Mouse (Mus musculus) macrophage (primary cell): ENCODE measurements around the gene Mroh7. TPM values are rescaled to one million over a fixed set of nuclear protein-coding genes. Genes with fewer than 3 reads are reported as not detected.

Experiments used
- H3K27ac ChIP-seq: fragments of 350-480 bp; formaldehyde crosslinking; 2 replicates; pipeline ENCODE4 v1.9.0; 2021
- H3K36me3 ChIP-seq: fragments of 350-480 bp; formaldehyde crosslinking; 2 replicates; pipeline ENCODE4 v1.9.0; 2021; ENCODE audit errors: inconsistent target
- H3K4me3 ChIP-seq: fragments of 350-480 bp; formaldehyde crosslinking; 2 replicates; pipeline ENCODE4 v1.9.0; 2021; ENCODE audit errors: inconsistent target
- H3K79me2 ChIP-seq: fragments of 350-480 bp; formaldehyde crosslinking; 2 replicates; pipeline ENCODE4 v1.9.0; 2021; ENCODE audit errors: inconsistent target
- WGBS: methylation state at CpG from one replicate; pipeline ENCODE4 v1.1.7; 2026; ENCODE audit warnings: inconsistent platforms; ENCODE audit not compliant: missing documents; 5-methylcytosine and 5-hydroxymethylcytosine counted together
- polyA plus RNA-seq: library from polyadenylated mRNA; stranded (reverse); fragments of 250-400 nt; gene quantifications from 3 replicates; pipeline ENCODE4 v1.2.4, GENCODE M21; 2018; ENCODE audit warnings: inconsistent platforms

Gene Mroh7
- polyA plus RNA-seq, 1 experiment from 2014 or later = not detected

DNA sequence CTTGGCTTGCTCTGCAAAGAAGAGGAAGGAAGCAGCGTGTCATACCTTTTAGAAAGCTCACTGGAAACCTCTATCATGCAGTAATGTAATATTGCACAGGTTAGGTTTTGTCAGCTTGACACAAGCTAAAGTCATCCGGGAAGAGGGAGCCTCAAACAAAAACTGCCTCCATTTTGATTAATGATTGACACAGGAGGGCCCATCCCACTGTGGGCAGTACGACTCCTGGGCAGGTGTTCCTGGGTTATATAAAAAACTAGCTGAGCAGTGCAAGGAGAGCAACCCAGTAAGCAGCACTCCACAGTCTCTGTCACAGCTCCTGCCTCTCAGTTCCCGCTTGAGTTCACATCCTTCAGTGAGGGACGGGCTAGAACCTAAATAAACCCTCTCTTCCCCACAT lies 54.0 kb downstream of the Mroh7 start:
- no peak overlapping the region for H3K27ac ChIP-seq
- H3K36me3 ChIP-seq = peaks cover 44% of the 10 kb centered on the region
- H3K4me3 ChIP-seq = no peak overlapping the region
- H3K79me2 ChIP-seq = no peaks in the 10 kb centered on the region; the same call in 1 of the 2 replicates
- 92% methylated on average over 5 of the region's 5 CpGs for WGBS

DNA sequence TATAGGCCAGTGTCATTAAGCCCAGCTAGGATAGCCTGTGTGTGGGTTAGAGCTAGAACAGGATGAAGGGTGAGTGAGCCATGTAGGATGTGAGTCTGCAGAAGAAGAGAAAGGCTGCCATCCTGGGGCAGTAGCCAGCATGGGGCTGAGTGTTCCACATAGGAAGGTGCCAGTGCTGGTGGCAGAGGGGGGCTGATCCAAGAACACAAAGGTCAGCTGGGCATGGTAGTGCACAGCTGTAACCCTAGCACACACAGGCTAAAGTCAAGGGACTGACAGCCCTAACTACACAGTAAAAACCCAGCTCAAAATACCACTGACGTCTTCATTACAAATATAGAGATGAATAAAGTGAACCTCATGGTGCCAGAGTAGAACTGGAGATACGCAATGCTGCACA lies 64.2 kb downstream of the Mroh7 start:
- peaks cover 98% of the 10 kb centered on the region for H3K36me3 ChIP-seq
- no peaks in the 10 kb centered on the region for H3K79me2 ChIP-seq
- no peak overlapping the region for H3K27ac ChIP-seq
- H3K4me3 ChIP-seq = no peak overlapping the region
- WGBS = 93% methylated on average over 2 of the region's 2 CpGs

DNA sequence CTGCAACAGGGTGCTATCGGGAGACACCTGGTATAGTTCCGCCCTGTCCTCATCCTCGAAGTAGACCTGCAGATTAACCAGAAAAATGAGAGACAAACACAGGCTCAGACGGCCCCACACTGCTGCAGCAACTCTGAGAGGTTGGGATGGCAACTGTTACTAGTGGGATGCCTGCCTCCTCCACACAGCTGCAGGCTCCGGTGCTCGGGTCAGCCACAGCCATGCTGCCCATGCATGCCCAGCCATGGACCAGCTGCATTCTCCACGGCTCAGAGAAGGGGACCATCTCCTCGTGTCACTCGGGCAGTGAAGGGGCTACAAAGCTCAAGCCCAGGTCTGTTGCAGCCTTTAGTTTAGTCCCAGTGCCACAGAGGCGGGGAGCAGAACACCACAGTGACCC lies 65.1 kb downstream of the Mroh7 start:
- WGBS = 98% methylated on average over 10 of the region's 10 CpGs
- Histone ChIP-seq H3K4me3 (no peak overlapping the region), H3K36me3 (peaks cover 96% of the 10 kb centered on the region), H3K27ac (no peak overlapping the region), H3K79me2 (no peaks in the 10 kb centered on the region)

DNA sequence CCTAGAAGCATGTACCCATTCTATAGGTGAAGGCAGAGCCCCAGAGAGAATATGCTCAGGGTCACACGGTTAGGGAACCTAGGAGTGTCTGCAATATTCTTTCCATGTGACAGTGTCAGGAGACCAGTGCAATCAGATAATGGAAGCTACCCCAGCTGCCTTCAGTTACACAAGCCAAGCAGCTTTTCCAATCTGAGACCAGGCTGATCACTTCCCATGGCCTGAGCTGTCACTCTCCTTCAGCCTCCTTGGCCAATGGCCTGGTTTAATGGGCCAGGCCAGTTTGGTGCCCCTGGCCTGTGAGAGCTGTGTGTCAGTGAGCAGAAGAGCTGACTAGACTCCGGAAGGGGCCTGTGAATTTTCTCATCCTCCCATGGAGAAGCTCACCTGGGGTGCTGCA lies 65.5 kb downstream of the Mroh7 start:
- peaks cover 96% of the 10 kb centered on the region for H3K36me3 ChIP-seq
- H3K4me3 ChIP-seq = no peak overlapping the region
- 83% methylated on average over 2 of the region's 2 CpGs for WGBS
- H3K79me2 ChIP-seq = no peaks in the 10 kb centered on the region
- no peak overlapping the region for H3K27ac ChIP-seq

DNA sequence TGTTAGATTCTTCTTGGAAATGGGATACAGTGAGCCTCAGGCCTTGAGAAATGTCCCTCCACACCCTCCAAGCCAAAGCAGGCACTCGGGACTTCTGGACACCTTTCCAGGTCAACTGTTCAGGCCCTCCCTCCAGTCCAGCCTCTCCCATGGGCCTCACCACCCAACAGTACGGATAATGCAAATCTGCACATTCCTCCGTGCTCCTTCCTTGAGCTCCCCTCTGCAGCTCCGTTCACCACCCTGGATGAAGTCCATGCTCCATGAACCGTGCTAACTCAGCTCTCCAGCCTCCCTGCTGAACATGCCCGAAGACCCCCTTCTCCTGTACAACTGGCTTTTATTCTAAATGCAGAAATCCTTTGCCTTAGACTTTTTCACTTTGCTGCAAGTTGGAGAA lies 66.0 kb downstream of the Mroh7 start:
- WGBS = 89% methylated on average over 6 of the region's 6 CpGs
- no peak overlapping the region for H3K4me3 ChIP-seq
- peaks cover 96% of the 10 kb centered on the region for H3K36me3 ChIP-seq
- no peak overlapping the region for H3K27ac ChIP-seq
- no peaks in the 10 kb centered on the region for H3K79me2 ChIP-seq

DNA sequence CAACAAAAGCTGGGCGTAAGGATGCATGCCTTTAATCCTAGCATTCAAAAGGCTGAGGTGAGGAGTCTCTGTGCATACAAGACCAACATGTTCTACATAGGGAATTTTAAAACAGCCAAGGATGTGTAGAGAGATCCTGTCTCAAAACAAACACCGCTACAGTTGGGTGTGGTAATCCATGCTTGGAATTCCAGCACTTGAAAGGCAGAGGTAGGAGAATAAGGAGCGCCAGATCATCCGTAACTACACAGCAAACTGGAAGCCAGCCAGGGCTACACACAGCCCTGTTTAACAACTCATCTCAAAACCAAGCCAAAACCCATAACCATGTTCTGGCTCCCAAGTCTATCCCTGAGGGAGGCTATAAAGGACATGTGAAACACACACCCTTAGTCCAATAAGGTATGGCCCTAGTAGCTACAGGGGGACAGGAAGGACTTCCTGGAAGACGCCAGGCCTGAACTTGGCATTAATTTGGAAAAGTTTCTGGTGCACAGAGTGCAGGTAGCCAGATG lies 66.7 kb downstream of the Mroh7 start:
- Histone ChIP-seq H3K79me2 (no peaks in the 10 kb centered on the region), H3K36me3 (peaks cover 96% of the 10 kb centered on the region), H3K4me3 (no peak overlapping the region), H3K27ac (no peak overlapping the region)
- WGBS = 93% methylated on average over 5 of the region's 5 CpGs

DNA sequence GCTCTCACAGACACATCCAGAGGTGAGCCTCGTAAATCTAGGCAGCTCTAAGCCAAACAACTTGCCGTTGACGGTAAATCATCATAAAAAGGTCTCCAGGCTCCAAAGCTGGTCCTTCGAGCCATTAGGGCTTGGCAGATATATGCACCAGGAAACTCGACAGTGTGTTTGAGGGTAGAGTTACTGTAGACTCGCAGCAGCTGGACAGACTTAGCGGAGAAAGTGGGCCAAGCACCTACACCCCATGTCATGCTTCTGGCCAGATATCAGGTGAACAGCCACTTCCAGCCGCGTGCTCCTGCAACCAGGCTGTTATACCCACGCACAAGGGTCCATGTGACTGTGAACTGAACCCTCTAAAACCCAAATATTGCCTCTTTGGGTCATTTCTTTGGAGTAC lies 75.0 kb downstream of the Mroh7 start:
- Histone ChIP-seq H3K36me3 (peaks cover 26% of the 10 kb centered on the region; the same call in 1 of the 2 replicates), H3K4me3 (no peak overlapping the region), H3K27ac (no peak overlapping the region), H3K79me2 (peaks cover 7% of the 10 kb centered on the region; the same call in 1 of the 2 replicates)
- 94% methylated on average over 10 of the region's 10 CpGs for WGBS

DNA sequence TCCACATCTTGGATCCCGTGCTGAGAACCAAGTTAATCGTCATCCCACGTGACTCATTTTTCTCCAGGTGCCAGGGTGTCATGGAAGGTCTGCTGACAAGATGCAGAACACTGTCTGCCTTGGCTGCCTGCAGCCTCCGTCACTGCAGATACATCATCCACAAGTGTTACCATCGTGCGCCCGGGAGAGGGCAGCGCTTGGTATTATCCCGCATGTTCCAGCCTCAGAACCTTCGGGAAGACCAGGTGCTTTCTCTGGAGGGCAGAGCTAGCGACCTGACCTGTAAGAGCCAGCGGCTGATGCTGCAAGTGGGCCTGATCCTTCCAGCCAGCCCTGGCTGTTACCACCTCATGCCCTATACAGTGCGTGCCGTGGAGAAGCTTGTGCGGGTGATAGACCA lies 77.7 kb downstream of the Mroh7 start:
- Histone ChIP-seq H3K79me2 (peaks cover 7% of the 10 kb centered on the region; the same call in 1 of the 2 replicates), H3K4me3 (no peak overlapping the region), H3K27ac (no peak overlapping the region), H3K36me3 (peaks cover 9% of the 10 kb centered on the region; the same call in 1 of the 2 replicates)
- 98% methylated on average over 15 of the region's 15 CpGs for WGBS

DNA sequence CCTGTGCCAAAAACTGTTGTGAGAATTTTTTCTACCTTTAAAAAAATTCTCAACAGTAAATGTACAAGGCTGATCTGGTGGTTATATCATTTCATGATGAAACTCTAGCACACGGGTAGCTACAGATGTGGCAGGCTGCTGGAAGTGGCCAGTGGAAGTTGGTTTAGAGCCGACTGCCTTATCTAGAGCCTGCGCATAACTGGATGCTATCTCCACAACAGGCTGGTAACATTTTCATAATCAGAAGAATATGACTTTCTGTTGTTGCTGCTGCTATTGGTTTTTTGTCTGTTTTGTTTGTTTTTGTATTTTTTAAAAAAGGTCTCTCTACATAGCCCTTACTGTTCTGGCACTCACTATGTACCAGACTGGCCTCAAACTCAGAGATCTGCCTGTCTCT lies 78.2 kb downstream of the Mroh7 start:
- peaks cover 9% of the 10 kb centered on the region; the same call in 1 of the 2 replicates for H3K36me3 ChIP-seq
- 80% methylated on average over 3 of the region's 3 CpGs for WGBS

DNA sequence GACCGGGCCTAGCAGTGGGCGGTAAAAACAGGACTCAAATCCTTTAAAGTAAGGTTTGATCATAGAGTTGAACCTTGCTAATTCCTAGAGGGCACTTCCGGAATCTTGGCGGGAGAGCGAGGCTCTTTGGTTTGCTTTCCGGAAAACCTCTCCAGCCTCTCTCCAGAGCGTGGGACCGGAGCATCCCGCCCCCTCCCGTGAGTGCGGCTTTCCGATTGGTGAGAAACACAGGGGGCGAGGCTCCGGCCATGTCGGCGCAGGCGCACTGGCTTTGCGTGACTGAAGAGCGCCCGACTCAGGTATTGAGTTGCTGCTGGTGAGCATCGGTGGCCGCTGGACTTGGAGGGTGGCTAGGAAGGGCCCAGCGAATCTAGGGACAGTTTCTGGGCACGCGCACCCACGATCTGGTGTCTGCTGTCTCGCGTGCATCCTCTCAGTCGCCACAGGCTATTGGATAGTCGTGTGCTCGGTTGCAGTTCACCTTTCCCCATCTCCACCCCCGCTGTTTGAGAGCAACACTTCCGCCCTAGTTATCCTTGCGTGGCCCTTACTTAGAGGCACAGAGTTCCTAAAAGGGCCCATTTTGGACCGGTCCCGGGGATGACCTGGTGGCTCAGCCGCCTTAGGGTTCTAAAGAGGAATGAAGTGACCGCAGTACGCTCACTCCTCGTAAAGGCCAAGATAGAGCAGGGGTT lies 79.7 kb downstream of the Mroh7 start, which contains the start of gene Pars2:
Pars2 (plus strand) TSS at position 237 of the 695 bp plus-strand sequence.
- Histone ChIP-seq H3K4me3 (peak within 1 kb of the TSS; percentile 87), H3K27ac (no peak within 1 kb of the TSS), H3K79me2 (peaks cover 7% of the 10 kb centered on the region; the same call in 1 of the 2 replicates), H3K36me3 (peaks cover 9% of the 10 kb centered on the region; the same call in 1 of the 2 replicates)
- WGBS = 3% methylated on average over 40 of the region's 40 CpGs

More for the DNA sequence above, 78.2 kb downstream of the Mroh7 start:
- H3K4me3 ChIP-seq = no peak overlapping the region
- no peak overlapping the region for H3K27ac ChIP-seq
- H3K79me2 ChIP-seq = peaks cover 7% of the 10 kb centered on the region; the same call in 1 of the 2 replicates

DNA sequence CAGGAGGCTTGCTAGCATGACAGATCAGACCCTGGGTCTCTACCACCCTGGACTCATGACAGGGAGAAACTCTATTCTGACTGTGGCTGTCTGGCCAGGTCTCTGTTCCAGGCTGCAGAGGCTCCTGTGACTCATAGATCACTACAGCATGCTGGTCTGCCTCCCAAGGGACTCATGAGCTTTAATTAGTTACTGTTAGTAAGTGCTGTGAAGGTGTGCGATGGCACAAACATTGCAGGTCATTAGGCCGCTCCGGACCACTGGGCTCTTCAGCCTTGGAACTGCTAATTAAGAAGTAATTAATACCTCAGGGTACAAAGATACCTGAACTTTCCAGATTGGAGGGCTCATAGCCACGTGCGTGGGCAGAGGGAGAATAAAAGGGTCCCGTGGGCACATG lies 83.6 kb downstream of the Mroh7 start:
- Histone ChIP-seq H3K36me3 (no peaks in the 10 kb centered on the region), H3K79me2 (peaks cover 7% of the 10 kb centered on the region; the same call in 1 of the 2 replicates), H3K27ac (no peak overlapping the region), H3K4me3 (no peak overlapping the region)
- WGBS = 96% methylated on average over 6 of the region's 6 CpGs

DNA sequence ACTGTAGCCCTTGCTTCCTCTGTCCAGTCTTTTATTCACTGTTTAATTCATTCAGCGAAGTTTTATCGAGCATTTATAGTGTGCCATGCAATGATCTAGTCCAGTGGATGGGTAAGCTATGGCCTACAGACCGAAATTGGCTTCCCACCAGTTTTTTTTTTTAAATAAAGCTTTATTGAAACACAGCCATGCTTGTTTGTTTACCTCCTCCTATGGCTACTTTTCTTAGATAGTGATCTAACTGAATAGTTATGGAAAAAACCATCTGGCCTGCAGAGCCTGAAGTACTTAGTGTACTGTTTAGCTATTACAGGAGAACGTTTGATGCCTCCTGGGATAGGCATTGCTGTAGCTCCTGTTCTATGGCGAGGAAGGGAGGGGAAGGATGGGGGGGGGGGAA lies 84.9 kb downstream of the Mroh7 start:
- H3K4me3 ChIP-seq = no peak overlapping the region
- no peaks in the 10 kb centered on the region for H3K36me3 ChIP-seq
- no peak overlapping the region for H3K27ac ChIP-seq
- 90% methylated on average over 5 of the region's 5 CpGs for WGBS
- H3K79me2 ChIP-seq = no peaks in the 10 kb centered on the region

DNA sequence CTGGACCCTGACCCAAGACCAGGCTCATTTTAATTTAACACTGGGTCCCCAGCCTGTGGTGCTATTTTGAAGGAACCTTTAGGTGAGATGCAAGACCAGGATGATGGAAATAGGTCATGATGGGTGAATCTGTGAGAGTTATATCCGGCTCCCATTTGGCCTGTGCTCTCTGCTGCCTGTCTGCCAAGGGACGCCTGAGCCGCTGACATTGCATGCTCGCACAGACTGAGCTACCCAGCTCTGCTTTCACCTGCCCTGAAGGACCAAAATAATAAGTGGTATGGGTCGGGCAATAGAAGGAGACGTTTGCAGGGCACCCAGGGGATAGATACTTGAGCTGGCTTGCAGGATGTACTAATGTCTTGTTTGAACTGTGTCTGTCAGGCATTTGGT lies 86.5 kb downstream of the Mroh7 start:
- Histone ChIP-seq H3K79me2 (no peaks in the 10 kb centered on the region), H3K36me3 (no peaks in the 10 kb centered on the region), H3K4me3 (no peak overlapping the region), H3K27ac (no peak overlapping the region)
- 92% methylated on average over 6 of the region's 6 CpGs for WGBS

DNA sequence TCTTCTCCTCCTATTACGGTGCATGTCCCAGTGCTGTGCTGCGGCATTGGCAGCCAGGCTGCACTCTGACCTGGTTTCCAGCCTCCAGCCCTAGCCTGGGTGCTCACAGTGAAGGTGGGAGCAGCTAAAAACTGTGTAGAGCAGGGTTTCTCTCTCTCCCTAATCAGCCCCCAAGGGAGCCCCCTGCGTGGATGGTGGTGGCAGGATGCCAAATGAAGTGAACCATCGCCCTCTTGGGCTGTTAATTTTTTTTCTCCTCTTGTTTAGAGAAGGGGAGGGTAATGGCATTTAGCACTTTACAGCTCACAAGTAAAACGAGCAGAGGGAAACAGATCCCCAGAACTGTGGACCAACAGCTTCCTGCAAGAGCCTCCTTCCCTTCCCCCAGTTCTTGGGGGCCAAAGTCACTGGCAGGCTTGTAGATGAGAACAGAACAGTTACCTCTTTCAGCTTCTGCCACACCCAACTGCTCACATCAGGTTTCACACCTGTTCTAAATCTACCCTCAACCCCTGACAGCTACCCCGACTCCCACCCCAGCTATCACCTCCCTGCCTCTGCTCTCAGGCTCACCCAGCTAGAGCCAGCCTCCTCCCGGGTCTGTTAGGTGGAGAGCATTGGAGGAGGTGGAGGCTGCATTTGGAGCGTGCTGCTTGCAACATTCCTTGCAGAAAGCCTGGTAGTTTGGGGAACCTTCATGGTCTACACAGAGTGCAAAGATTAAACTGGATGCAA lies 87.1 kb downstream of the Mroh7 start:
- WGBS = 25% methylated on average over 8 of the region's 8 CpGs
- no peaks in the 10 kb centered on the region for H3K36me3 ChIP-seq
- H3K79me2 ChIP-seq = no peaks in the 10 kb centered on the region
- no peak overlapping the region for H3K27ac ChIP-seq
- no peak overlapping the region for H3K4me3 ChIP-seq

DNA sequence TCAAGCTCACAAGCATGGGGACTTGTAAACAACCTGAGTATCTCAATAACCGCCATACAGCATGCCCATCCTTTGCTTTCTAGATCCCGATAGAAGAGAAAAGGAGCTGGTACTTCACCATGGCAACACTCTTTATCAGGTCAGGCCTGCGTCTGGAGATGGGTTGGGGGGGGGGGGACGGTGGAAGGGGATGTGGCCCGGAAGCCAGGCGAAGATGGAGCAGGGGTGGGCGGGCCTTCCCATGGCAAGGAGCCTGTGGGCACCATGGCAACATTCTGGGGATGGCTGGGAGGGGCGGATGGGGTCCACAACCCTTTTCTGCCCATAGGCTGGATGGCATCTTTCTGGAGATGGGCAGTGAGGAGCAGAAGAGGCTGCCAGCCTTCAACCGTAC lies 96.6 kb downstream of the Mroh7 start:
- Histone ChIP-seq H3K27ac (no peak overlapping the region), H3K79me2 (no peaks in the 10 kb centered on the region), H3K4me3 (no peak overlapping the region), H3K36me3 (no peaks in the 10 kb centered on the region)
- WGBS = 65% methylated on average over 9 of the region's 9 CpGs
